Comparison of ENCODE assay signal across 8 mouse cellular contexts in the genomic region with DNA sequence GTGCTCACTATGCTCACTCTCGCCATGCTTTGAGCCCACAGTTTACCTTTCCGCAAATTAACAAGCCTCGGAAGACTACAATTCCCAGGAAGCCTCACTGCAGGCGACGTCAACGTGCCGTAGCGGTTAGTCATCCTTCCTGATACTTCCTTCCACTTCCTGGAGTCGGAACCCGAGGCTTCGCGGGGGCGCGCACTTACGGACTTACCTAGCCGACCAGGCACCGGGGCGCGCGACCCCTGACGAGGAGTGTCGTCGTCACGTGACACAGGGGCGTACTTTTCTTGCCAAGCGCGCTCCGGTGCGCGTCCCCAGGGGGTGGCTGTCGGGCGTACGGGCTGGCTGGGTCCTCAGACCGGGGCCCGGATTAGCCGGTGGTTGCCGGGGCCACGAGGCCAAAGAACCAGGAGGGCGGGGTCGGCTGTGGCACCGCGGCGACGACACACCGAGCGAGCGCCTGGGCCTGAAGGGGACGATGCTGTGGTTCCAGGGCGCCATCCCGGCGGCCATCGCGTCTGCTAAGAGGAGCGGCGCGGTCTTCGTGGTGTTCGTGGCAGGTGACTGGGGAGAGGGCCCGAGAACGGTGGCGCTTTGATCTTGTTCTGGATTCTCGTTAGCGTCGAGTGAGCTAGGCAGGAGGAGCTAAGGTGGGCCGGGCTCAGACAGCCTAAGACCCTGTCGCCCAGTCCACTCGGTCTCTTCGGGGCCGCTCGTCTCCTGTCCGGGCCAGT. TPM values are rescaled to one million over a fixed set of nuclear protein-coding genes. Genes with fewer than 3 reads are reported as not detected.
A peak's percentile ranks its signal among the peaks of the same experiment; 100 is the strongest.
DNase-seq lines count a peak whose midpoint lies in the region; ATAC-seq and TF ChIP-seq lines count a peak whose summit lies in the region.

No protein-coding gene starts in this region.

- peaks cover 0 to 5% of the 10 kb centered on the region in 2 experiments; a peak in 1 of 4 replicates for H3K4me1 ChIP-seq in ES-E14 (ENCODE audit: control insufficient read depth in 2 of 2, insufficient read depth in 2 of 2, low read length in 2 of 2, poor library complexity in 1 of 2)
- peaks cover 19% of the 10 kb centered on the region for H3K4me1 ChIP-seq in forebrain, embryonic 15.5 days
- H3K4me1 ChIP-seq in lung, adult 2 months (ENCODE audit: control insufficient read depth, insufficient read depth, low read length), result peaks cover 3% of the 10 kb centered on the region

- H3K9ac ChIP-seq in ES-E14 (ENCODE audit: insufficient read depth, low read depth, low read length, poor library complexity, severe bottlenecking), result peak overlapping the region; percentile 94
- H3K9ac ChIP-seq in forebrain, embryonic 15.5 days (replicated peaks), result peak overlapping the region; percentile 76

- peak; percentile 70 for TF ChIP-seq POLR2A in lung, adult 2 months (IDR thresholded peaks at IDR 0.05; ENCODE audit: borderline replicate concordance, extremely low read depth, low read depth, low read length)

- H3K27ac ChIP-seq in ES-E14 (ENCODE audit: insufficient read depth, low read depth, low read length, poor library complexity, severe bottlenecking), result peak overlapping the region; percentile 67; the same call in 1 of the 2 replicates
- H3K27ac ChIP-seq in forebrain, embryonic 15.5 days (replicated peaks), result peak overlapping the region; percentile 81

- under 1% methylated on average over 71 of the region's 71 CpGs for WGBS in forebrain, embryonic 15.5 days
- WGBS in lung, adult 2 months, result under 1% methylated on average over 71 of the region's 71 CpGs

- no peaks in the 10 kb centered on the region for H3K27me3 ChIP-seq in forebrain, embryonic 15.5 days

- peak overlapping the region; percentile 91 for H3K4me2 ChIP-seq in forebrain, embryonic 15.5 days (replicated peaks)

- in situ Hi-C loops in ES-E14 (cut with MboI; ENCODE audit: low sequenced_read_pairs in 2 of 2, unreplicated experiment in 2 of 2), result no loop called here

- peak; percentile 99 for DNase-seq in ES-E14 (ENCODE audit: low read depth, low spot score)
- peak; percentile 97 for DNase-seq in cerebellum, adult 11-12 months
- peak; percentile 92 for DNase-seq in heart, postnatal 25 days (ENCODE audit: low spot score)
- peak; percentile 91 to 97 for DNase-seq in layer of hippocampus, adult 18-20 months (ENCODE audit: low spot score in 2 of 2)
- DNase-seq in lung, adult 2 months, result peak; percentile 93
- peak; percentile 99 for DNase-seq in thymus, adult 18-20 months

- peak; percentile 95 for ATAC-seq in forebrain, embryonic 15.5 days (replicated peaks)
- peak; percentile 98 for ATAC-seq in neutrophil, adult 5-6 weeks (ENCODE audit: extremely low read depth, insufficient number of reproducible peaks, low FRiP score, poor library complexity, severe bottlenecking)

- H3K9me3 ChIP-seq in ES-E14 (ENCODE audit: control insufficient read depth, insufficient read depth, low read depth, low read length), result no peaks in the 10 kb centered on the region
- no peaks in the 10 kb centered on the region for H3K9me3 ChIP-seq in forebrain, embryonic 15.5 days

- peak overlapping the region; percentile 72 to 93 for H3K4me3 ChIP-seq in ES-E14 (ENCODE audit: insufficient read depth in 1 of 2, low read depth in 1 of 2, low read length in 2 of 2, poor library complexity in 1 of 2, severe bottlenecking in 1 of 2)
- H3K4me3 ChIP-seq in forebrain, embryonic 15.5 days, result peak overlapping the region; percentile 72
- H3K4me3 ChIP-seq in lung, adult 2 months (replicated peaks; ENCODE audit: extremely low read depth, low read depth, low read length), result peak overlapping the region; percentile 94

- intact Hi-C loops in heart, postnatal 25 days (cut with DNase I), result loop anchor here (5.0 kb wide), 2 partner anchors 142 to 472 kb away; a partner anchor contains a TSS

- TF ChIP-seq CTCF in lung, adult 2 months (IDR thresholded peaks at IDR 0.05; ENCODE audit: insufficient read depth, low read length), result no peak

- H3K36me3 ChIP-seq in ES-E14 (ENCODE audit: control insufficient read depth, insufficient read depth, low read length, poor library complexity, severe bottlenecking), result no peaks in the 10 kb centered on the region
- no peaks in the 10 kb centered on the region for H3K36me3 ChIP-seq in forebrain, embryonic 15.5 days

TF ChIP-seq in ES-E14, 5 proteins besides CTCF, POLR2A, EP300 and RAD21:
- TF ChIP-seq ZNF384 (IDR thresholded peaks at IDR 0.05; ENCODE audit: low read depth, low read length), result peak; percentile 84
- peak; percentile 97 for TF ChIP-seq HCFC1 (IDR thresholded peaks at IDR 0.05; ENCODE audit: borderline replicate concordance, insufficient read depth, low read length)
- no peak for TF ChIP-seq MAFK (IDR thresholded peaks at IDR 0.05; ENCODE audit: insufficient read depth, low read depth, low read length)
- TF ChIP-seq CHD2 (IDR thresholded peaks at IDR 0.05; ENCODE audit: low read depth, low read length), result no peak
- no peak for TF ChIP-seq ZC3H11A (IDR thresholded peaks at IDR 0.05; ENCODE audit: borderline replicate concordance, low read depth, low read length)

RNA-seq across cellular contexts. Expression of a gene that starts 0.4 kb away (rescaled TPM):
- 44.0 and 50.2 TPM in 2 replicates for total RNA-seq in ES-E14 (2012; rRNA removed)
- 70.7 and 74.0 TPM in 2 replicates for polyA plus RNA-seq in forebrain, embryonic 15.5 days (2015; fragmentation: Nextera tagmentation; extraction: Ambion mirVana)
- total RNA-seq in heart, postnatal 25 days (2021), result 10 to 100 TPM; 33.4 to 37.6 TPM
- 10 to 100 TPM; 61.2 to 62.2 TPM for total RNA-seq in layer of hippocampus, adult 18-20 months (2021)
- 17.0 and 19.2 TPM in 2 replicates for polyA plus RNA-seq in lung, adult 2 months (2012; rRNA removed)
- 155 and 181 TPM in 2 replicates for total RNA-seq in neutrophil, adult 5-6 weeks (2017)

Comparison
In these comparisons a context has a peak if more than half of its experiments do, and no peak if none do; other contexts are left out.
1. Peak in every context shown above with its lines: DNase-seq, ATAC-seq, H3K4me3 ChIP-seq and H3K27ac ChIP-seq.